ENCODE assay signal across 20 mouse cellular contexts in genomic region chr9:46138831-46139230, GRCm38 (mm10).
A peak's percentile ranks its signal among the peaks of the same experiment; 100 is the strongest.
DNase-seq lines count a peak whose midpoint lies in the region; ATAC-seq and TF ChIP-seq lines count a peak whose summit lies in the region.
"Had no signal": no experiment of that assay in that cellular context is flagged by ENCODE, and none has a peak within 500 bp of the region (broad histone marks: within the 10 kb centered on the region; RNA-seq: fewer than 3 reads in every experiment).

No protein-coding gene starts in this region.

- no peak overlapping the region for H3K4me3 ChIP-seq in kidney, embryonic 16.5 days (ENCODE audit: low read length)
- H3K4me3 ChIP-seq in midbrain, postnatal 0 days (ENCODE audit: low read depth, low read length): no peak overlapping the region
- no peak overlapping the region for H3K4me3 ChIP-seq in midbrain, embryonic 10.5 days
- H3K4me3 ChIP-seq: forebrain, embryonic 10.5 days; heart, embryonic 15.5 days; left cerebral cortex, adult 2 months; midbrain, embryonic 13.5 days had no signal

- no peaks in the 10 kb centered on the region for H3K36me3 ChIP-seq in kidney, embryonic 16.5 days (ENCODE audit: insufficient read depth, low read length)
- H3K36me3 ChIP-seq in midbrain, postnatal 0 days (ENCODE audit: insufficient read depth, low read length): no peaks in the 10 kb centered on the region
- H3K36me3 ChIP-seq in midbrain, embryonic 10.5 days: no peaks in the 10 kb centered on the region
- H3K36me3 ChIP-seq: forebrain, embryonic 10.5 days; heart, embryonic 15.5 days; midbrain, embryonic 13.5 days had no signal

- H3K27me3 ChIP-seq in kidney, embryonic 16.5 days (ENCODE audit: insufficient read depth, low read length): no peaks in the 10 kb centered on the region
- no peaks in the 10 kb centered on the region for H3K27me3 ChIP-seq in midbrain, postnatal 0 days (ENCODE audit: insufficient read depth, low read length)
- H3K27me3 ChIP-seq in midbrain, embryonic 10.5 days (ENCODE audit: low read depth, poor library complexity, severe bottlenecking): no peaks in the 10 kb centered on the region
- H3K27me3 ChIP-seq: CH12.LX; heart, embryonic 15.5 days; midbrain, embryonic 13.5 days had no signal

- no peak for TF ChIP-seq CTCF in midbrain, postnatal 0 days (IDR thresholded peaks at IDR 0.05)

- DNase-seq in gastrocnemius, adult 18-20 months (ENCODE audit: low spot score): peak; percentile 36
- no peak for DNase-seq in gastrocnemius, postnatal 4 days (ENCODE audit: low spot score in 2 of 2)
- no peak for DNase-seq in kidney, postnatal 10 days
- peak; percentile 48 for DNase-seq in midbrain, postnatal 0 days (ENCODE audit: low spot score)
- no peak for DNase-seq in midbrain, embryonic 10.5 days (ENCODE audit: low spot score)
- DNase-seq in urinary bladder, adult 18-20 months (ENCODE audit: low spot score in 2 of 2): no peak
- DNase-seq: cerebellum, adult 18-20 months; left cerebral cortex, postnatal 4 days; liver; lung, adult 18-20 months; right cerebral cortex, postnatal 14 days; spleen, adult 18-20 months; thymus, postnatal 25 days had no signal

- no peak overlapping the region for H3K27ac ChIP-seq in kidney, embryonic 16.5 days (ENCODE audit: low read length)
- H3K27ac ChIP-seq in midbrain, postnatal 0 days (ENCODE audit: low read depth, low read length): no peak overlapping the region
- no peak overlapping the region for H3K27ac ChIP-seq in midbrain, embryonic 10.5 days (replicated peaks)
- H3K27ac ChIP-seq: forebrain, embryonic 10.5 days; heart, embryonic 15.5 days; left cerebral cortex, adult 2 months; midbrain, embryonic 13.5 days had no signal

- ATAC-seq in kidney, embryonic 16.5 days (ENCODE audit: low FRiP score, low TSS enrichment): peak; percentile 51; the same call in 1 of the 2 replicates
- ATAC-seq in midbrain, postnatal 0 days (ENCODE audit: low FRiP score): no peak
- ATAC-seq: inflammation-experienced regulatory T-cells, adult 6 months; midbrain, embryonic 13.5 days had no signal

- no peaks in the 10 kb centered on the region for H3K4me1 ChIP-seq in kidney, embryonic 16.5 days (ENCODE audit: insufficient read depth, low read length)
- H3K4me1 ChIP-seq in midbrain, postnatal 0 days (ENCODE audit: insufficient read depth, low read length): no peaks in the 10 kb centered on the region
- no peaks in the 10 kb centered on the region for H3K4me1 ChIP-seq in midbrain, embryonic 10.5 days
- H3K4me1 ChIP-seq: forebrain, embryonic 10.5 days; midbrain, embryonic 13.5 days had no signal

- H3K9me3 ChIP-seq in kidney, embryonic 16.5 days (ENCODE audit: low read length): no peaks in the 10 kb centered on the region
- H3K9me3 ChIP-seq in midbrain, postnatal 0 days (ENCODE audit: low read length): no peaks in the 10 kb centered on the region
- H3K9me3 ChIP-seq in midbrain, embryonic 10.5 days (replicated peaks): no peaks in the 10 kb centered on the region
- H3K9me3 ChIP-seq: forebrain, embryonic 10.5 days; heart, embryonic 15.5 days; midbrain, embryonic 13.5 days had no signal

- no peak overlapping the region for H3K4me2 ChIP-seq in kidney, embryonic 16.5 days (replicated peaks; ENCODE audit: low read depth, low read length)
- H3K4me2 ChIP-seq in midbrain, postnatal 0 days (ENCODE audit: low read depth, low read length, poor library complexity, severe bottlenecking): no peak overlapping the region
- H3K4me2 ChIP-seq: heart, embryonic 15.5 days; midbrain, embryonic 13.5 days had no signal

- 41% methylated on average over 6 of the region's 6 CpGs for WGBS in kidney, embryonic 16.5 days
- WGBS in midbrain, postnatal 0 days: 81% methylated on average over 6 of the region's 6 CpGs
- 85% methylated on average over 6 of the region's 6 CpGs for WGBS in midbrain, embryonic 10.5 days

- no peak overlapping the region for H3K9ac ChIP-seq in kidney, embryonic 16.5 days (replicated peaks; ENCODE audit: low read length)
- no peak overlapping the region for H3K9ac ChIP-seq in midbrain, postnatal 0 days (replicated peaks; ENCODE audit: low read length, poor library complexity, severe bottlenecking)
- H3K9ac ChIP-seq: heart, embryonic 15.5 days; midbrain, embryonic 13.5 days had no signal

Comparison
In these comparisons a context has a peak if more than half of its experiments do, and no peak if none do; other contexts are left out.
1. DNase-seq: peak in gastrocnemius, adult 18-20 months (single experiment) and midbrain, postnatal 0 days (single experiment); none in gastrocnemius, postnatal 4 days (0 of 2), kidney, postnatal 10 days (single experiment), midbrain, embryonic 10.5 days (single experiment) and urinary bladder, adult 18-20 months (0 of 2).